Mouse (Mus musculus) ZHBTc4 (cell line): ENCODE measurements at regions not wholly inside any gene's neighbourhood (a gene's known extent, or its start where the extent isn't known, plus 50 kb on each side); places are given as distances from the start of the nearest gene placed in this dataset.
A peak's percentile ranks its signal among the peaks of the same experiment; 100 is the strongest.
"Not testable (repeated sequence)": the region's sequence is repeated elsewhere in the genome, so short reads cannot be mapped to it uniquely, and the experiment has no call there.

Experiments
- DNase-seq: peaks from one replicate; pipeline ENCODE4 v3.0.0-alpha.2; 2011; ENCODE audit warnings: low read depth, low spot score

DNA sequence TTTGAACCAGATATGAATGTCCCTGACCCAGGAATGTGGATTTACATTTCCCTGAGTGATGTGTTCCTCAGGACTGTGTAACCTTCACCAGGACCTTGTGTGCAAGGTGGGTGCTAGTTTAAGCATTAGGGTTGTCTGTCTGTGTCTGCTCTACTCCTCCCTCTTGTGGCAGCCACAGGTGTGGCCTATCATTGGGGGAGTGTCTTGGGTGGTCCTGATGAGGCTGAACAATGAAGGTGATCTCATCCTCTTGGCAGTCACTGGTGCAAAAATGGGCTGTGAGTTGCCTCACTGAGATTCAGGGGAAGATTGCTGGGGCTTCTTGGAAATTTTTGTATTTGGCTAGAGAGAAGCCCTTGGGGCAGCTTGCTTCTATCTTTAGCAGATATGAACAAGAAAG is 179.4 kb upstream of the Ube2e1 start:
- peak; percentile 50 for DNase-seq

DNA sequence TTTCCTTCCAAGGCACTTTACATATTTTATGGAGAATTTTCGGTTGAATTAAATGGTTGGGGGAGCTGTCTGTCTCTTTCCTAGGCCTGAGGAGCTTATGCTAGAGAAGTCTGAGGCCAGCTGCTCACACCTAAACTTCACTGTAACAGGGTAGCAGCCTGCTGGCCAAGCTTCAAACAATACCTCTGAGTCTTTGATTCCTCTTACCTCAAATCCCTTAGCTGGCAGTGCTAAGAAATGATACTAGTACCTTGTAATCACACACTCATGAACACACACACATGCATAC is 176.6 kb upstream of the Ube2e1 start:
- no peak for DNase-seq

DNA sequence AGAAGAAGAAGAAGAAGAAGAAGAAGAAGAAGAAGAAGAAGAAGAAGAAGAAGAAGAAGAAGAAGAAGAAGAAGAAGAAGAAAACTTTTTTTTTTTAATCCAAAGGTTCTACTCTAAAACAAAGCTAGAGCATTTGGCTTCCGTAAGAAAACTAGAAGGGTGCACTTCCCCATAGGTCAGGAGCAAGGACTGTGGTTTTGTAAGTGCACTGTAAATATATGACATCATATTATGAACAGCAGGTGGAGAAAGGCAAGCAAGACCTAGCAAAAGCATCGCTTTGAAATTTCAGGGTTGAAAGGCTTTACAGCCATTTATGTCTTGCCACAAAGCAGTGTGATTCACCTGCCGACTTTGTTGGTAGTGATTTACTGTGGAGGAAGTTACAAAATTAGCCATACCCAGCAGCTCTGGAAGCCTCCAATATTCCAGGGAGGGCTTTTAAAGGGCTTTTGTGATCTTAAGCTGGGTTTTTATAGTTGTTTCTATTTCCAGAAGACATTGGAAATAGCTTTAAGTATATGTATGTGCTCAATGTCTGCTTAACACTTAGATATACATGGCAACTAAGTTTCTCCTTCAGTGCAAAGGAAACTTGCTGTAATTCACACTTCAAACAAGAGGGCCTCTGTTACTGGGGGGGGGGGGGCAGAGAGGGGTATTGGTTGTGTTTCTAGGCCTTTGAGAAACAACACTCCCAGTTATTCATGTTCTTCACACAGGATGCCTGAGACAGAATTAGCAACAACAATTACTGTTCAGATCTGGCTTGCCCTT is 176.1 kb upstream of the Ube2e1 start:
- no peak for DNase-seq

DNA sequence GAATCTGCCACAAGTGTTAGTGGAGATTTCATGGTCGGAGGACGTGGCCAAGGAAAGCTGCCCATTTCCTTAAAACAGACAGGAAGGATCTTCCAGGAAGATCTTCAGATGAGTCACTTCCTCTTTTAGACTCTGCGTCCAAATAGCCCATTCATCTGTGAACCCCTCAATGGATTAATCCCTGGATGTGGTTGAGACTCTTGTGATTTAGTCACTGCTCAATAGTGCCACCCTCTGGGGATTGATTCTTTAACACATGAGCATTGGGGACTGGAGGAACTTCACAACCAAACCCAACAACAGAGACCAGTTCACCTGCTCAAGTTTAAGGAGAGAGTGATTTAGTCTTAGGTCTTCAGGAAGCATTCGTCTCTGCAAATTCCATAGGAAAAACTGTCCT is 174.5 kb upstream of the Ube2e1 start:
- DNase-seq, result peak; percentile 35

DNA sequence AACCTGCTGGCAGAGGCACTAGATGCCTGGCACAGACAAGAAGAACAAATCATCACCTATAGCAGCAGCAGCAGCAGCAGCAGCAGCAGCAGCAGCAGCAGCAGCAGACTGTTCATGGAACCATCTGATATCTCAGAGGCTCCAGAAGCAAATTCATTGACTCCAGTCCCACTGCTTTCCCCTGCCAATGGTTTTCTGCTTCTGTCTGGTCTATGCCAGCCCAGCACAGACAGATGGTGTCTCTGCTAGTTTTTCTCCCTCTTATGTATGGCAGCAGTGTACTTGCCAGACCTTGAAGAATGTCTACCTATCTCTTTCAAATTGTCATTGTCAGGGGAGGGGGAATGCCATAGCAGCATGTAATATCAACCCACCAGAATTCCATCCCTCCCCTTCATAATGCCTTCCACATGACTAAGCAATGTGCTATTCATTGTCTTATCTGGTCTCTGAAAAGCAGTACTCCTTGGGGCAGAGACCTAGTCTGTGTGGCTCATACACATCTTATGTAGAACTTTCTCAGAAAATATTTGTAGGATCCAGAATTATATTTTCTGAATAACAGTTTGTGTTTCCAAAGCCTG is 168.7 kb upstream of the Ube2e1 start:
- no peak for DNase-seq

DNA sequence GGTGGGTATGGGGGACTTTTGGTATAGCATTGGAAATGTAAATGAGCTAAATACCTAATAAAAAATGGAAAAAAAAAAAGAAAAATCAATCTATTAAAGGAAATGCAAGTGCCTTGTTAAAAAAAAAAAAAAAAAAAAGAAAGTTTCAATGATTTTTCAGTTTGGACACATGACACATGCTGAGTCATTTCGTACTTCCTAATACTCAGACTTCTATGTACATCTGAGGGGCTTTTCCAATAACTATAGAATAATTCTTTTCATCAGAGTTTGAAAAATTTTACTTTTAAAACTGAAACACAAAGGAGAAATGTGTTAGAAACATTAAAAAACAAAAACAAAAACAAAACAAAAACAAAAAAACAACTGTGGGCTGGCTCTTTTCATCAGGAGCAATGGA is 162.4 kb upstream of the Ube2e1 start:
- DNase-seq, result no peak

DNA sequence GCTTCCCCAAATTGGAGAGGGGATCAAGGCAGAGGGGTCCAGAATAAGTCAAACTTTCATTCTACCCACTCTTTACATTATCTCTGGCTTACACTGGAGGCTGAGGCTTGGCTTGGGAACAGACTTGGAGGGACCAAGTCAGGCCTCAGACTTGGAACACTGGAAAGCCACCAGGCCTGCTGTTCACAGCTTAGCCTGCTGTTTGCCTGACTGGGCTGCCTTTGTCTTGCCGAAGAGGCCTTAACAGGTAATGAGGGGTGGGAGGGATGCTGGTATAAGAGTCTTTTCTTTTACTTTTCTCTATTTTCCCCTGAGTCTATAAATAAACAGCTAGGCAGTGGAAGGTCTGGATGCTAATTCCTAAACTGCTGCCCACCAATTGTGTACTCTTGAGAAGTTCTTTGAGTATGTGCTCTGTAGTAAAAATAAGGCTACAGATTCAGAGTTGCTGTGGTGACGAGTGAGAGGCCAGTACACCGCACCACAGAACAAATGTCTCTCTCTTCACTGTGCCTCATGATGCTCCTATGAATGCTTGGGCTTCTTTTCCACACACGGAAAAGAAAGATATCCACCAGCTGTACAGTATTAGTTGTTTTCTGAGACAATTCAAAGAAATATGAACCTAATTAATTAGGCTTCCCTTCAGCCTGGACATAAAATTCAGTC is 154.6 kb upstream of the Ube2e1 start:
- no peak for DNase-seq

DNA sequence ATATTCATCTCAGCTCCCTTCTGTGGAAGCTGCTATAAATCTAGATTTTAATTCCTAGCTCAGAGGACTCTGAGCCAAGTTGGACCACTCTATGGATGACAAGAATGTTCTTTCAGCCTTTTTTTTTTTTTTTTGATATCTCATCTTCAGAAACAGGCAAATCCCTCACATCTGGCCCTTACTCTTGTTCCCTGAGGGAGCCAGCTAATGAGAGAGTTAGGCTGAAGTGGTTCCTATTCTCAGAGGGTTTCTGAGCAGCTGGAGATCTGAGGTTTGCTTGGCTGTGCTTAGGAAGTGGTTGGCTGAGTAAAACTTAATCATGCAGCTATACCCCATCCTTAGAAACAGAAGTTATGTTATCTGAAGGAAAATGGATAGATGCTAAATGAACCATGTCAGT is 153.9 kb upstream of the Ube2e1 start:
- DNase-seq, result no peak

DNA sequence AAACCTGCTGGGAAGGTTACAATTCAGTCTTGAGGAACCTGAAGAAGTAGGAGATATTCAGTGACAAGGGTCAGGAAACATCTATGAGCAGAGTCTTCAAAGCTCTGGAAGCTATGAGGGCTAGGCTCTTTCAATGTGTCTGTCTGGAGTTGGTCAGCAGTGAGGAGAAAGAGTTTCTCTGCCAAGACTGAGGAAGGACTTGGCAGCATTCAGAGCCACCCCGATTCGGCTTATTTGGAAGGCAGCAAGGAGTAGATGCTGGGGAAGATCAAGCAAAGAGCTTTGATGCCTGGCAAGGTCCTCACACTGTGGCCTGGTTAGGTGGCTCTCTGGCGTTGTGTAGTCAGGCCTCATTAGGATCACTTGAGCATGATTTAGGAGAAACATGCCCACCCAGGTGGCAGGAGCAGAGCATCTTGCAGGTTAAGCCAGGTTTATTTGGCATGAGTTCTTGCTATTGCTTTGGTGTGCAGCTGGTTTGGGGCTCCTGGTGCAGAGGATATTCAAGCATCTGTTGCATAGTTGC is 145.2 kb upstream of the Ube2e1 start:
- no peak for DNase-seq

DNA sequence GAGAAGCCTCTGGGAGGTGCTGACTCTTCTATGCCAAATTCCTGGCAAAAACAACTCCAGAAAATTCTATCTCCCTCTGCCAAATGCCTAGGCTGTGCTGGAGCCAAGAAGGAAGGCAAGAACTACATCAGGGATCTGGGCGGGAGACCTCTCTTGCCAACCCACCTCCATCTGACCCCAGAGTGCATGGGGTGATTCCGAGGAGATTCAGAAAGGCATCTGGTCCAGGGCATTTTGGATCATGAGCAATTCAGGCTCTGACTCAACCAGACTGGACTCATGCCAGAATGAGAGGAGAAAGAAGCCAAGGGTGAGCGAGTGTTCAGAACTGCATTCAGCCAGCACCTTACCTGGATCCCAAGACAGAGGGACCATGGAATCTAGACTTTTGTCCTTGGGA is 137.0 kb upstream of the Ube2e1 start:
- DNase-seq, result no peak

DNA sequence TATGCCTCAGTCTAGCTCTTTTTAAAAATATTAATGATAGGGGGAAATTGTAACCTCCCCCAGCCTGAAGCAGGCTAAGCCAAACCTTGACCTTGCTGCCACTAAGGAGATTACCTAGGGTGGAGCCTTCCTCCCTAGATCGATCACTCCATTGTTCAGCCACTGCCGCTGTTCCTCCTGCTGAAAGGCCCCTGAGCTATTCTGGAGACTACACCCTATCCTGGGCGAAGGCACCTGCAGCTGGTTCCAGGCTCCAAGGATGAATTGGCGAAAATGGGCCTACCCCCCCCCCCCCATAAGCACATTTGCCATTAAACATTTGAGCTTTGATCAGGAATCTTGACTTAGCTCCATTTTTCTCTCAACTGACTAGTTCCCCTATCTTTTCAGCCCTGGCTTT is 135.2 kb upstream of the Ube2e1 start:
- not testable (repeated sequence) for DNase-seq

DNA sequence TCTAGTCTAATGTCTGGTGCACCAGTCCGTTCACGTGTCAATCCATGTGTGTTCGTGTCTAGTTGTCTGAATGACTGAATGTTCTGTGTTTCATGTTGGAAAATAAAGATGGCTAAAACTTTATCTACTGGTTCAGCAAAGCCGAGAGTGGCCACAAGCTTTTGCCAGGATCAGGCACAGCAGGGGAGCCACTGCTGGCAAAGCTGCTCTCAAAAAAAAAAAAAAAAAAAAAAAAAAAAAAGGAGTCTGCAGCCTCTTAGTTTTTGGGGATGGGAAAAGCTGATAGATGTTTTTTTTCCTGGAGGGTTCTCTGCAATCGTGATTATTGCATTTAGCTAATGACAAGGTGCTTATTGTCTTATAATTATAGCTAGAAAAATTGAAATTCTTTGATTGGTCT is 132.5 kb upstream of the Ube2e1 start:
- not testable (repeated sequence) for DNase-seq

DNA sequence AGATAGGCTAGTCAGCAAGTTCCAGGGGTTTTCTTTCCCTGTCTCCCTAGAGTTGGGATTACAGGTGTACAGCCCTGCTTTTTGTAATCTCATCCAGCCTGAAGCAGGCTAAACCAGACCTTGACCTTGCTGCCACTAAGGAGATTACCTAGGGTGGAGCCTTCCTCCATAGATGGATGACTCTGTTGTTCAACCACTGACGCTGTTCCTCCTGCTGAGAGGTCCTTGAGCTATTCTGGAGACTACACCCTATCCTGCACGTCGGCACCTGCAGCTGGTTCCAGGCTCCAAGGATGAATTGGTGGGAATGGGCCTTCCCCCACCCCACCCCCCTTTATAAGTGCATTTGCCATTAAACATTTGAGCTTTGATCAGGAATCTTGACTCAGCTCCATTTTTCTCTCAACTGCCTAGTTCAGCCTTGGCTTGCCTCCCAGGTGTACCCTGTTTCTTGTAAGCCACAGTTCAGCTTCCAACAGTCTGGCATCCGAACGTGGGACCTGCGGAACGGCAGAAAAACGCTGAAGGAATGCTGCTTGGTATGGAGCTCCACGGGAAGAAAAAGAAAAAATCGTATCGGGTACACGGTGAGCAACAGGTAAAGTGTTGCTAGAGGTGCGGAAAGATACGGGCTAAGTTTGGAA is 131.7 kb upstream of the Ube2e1 start:
- peak; percentile 62 for DNase-seq

DNA sequence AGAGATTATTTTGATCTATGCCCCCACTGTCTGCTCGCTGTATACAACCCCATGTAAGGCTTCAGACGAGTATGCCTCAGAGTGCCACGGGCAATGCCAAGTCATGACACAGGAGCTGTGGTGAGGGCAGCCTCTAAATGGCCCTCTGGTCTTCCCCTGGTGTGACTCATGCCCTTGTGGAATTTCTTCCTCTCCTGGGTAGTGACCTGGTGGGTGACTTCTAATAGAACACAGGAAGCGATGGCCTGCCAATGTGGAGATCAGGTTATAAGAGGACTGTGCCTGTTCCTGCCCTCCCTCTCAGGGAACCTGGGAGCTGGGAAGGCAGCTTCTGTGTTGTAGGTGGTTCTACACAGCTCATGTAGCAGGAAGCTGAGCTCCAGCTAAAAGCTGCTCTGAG is 130.7 kb upstream of the Ube2e1 start:
- DNase-seq, result no peak

DNA sequence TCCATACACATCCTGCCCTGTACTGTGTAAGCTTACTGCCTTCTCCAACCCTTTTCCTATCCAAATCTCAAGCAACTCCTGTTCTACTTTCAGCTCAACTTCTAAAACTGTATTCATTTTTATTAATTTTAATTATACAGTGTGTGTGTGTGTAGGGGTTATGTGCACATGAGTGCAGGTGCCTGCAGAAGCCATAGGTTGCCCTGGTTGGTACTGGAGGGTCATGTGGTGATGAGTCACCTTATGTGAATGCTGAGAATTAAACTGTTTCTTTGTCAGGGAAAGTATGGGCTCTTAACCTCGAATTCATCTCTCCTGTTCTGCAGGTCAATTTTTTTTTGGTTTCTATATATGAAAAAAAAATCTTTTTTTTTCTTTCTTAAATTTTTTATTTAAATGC is 117.0 kb upstream of the Ube2e1 start:
- DNase-seq, result no peak

DNA sequence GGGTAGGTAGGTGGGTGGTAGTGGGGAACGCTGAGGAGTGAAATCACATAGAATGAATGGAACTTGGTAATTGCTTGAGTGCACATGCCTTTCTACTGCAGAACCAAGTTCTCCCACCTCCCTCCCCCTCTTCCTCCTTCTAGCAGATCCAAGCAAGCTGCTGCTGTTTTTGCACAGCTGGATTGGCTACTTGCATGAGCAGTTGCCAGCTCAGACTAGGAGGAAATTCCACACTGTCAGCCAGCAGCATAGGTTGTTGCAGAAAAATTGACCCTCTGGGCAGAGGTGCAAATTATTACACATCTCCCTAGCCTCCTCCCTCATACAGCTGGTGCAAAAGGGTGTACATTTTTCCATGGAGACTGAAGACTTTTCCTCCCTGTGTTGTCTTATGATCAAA is 112.8 kb upstream of the Ube2e1 start:
- no peak for DNase-seq

DNA sequence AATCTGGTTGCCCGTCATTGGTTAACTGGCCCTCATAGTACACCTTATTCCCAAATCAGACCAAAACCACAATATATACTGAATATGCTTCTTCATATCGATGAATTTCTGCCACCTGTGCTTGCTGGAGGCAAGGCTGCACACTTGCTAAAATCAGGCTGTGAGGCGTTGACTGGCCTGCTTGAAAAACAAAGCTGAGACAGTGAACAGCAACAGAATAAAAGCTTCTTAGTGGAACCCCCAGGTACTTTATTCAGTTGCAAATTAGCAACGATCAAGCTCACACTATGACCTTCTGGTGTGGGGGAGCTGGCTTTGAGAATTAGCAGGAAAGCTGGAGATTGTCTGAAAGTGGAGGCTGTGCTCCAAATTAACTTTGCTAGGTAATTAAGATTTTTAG is 97.3 kb upstream of the Ube2e1 start:
- DNase-seq, result peak; percentile 80

DNA sequence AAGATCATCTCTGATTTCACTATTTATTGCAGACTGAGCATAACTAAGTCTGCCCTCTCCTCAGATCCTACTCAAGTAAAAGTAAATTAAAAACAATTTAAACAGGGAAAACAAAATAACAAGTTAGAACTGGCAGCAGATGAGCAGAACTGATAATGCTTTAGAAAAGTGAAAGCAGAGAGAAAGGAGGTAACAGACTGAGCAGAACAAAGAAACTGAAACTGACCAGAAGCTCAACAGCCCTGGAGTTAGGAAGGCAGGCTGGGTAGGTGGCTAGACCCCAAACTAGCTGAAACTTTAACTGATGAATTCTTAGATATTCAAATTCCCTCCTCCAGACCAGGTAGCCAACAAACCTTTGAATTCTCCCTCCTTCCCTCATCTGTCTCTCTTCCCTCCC is 94.2 kb upstream of the Ube2e1 start:
- no peak for DNase-seq

DNA sequence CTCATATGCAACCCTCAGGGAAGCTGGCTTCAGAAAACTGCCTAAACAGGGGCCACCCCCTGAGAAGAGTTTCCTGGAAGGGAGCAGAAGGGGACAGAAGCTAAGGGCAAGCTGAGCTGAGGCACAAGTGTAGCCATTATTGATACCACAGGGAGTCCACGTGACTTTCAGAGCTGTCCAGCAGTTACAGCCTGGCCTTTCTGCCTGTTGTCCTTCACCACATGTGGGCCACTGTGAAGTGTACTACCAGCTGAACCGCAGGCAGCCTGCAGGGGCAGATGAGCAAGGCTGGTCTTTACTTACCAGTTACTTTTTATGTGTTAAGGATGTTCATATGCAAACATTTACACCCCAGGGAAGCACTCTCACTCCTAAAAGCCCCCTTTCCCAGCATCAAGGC is 85.2 kb upstream of the Ube2e1 start:
- no peak for DNase-seq

DNA sequence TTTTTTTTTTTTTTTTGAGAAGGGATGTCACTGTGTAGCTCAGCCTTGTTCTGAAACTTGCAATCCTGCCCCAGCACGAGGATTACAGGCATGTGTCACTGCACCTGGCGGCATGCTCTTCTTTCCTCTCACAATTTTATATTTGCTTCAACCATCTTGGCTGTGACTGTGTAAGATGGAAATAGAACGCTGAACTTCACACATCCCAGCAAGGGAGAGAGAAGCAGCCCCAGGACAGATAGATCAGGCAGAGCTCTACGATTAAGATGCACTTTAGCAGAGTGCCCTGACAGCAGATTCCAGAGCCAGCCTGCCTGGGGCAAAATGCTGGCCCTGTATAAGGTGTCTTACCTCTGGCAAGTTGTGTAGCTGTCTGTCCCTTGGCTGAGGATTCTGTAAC is 84.7 kb upstream of the Ube2e1 start:
- no peak for DNase-seq

DNA sequence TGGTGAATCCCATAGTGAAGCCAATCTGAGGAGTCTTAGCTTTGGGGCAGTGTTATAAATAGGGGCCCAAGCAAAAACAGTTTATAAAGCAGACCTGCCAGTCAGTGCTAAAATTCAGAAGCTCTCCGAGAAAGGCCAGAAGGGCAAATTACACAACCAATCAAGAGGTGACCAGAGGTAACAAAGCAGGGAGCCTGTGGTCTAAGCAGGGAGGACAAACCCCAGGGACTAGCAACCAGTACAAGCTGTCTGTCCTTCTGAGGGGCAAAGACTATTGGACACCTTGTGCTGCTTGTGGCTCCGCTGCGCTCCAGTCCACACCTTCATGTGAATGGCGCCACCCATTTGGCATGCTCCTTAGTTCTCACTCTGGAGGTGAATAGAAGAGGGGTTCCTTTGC is 67.3 kb upstream of the Ube2e1 start:
- no peak for DNase-seq

DNA sequence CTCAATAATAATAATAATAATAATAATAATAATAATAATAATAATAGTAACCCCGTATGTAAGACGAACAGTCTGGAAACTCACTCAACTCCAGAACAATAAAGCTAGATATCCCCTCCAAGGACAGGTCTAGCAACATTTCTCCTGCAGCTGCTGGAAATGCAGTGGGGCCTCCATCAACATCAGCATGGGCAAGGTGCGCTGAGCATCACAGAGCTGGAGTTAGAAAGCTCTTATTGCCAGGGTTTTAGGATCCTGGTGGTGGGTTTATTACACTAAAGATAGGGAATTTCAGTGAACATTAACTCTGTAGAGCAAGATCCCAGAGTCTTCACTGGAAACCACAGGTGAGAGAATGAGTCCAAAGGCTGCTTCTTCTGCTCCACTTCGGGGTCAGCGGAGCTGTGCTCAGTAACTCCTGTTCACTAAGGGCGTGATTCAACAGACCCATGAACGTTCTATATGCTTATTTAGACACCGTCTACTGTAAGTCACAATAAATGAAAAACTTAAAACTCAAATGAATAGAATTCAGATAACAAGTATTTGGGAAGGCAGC is 64.6 kb upstream of the Ube2e1 start:
- no peak for DNase-seq
